Mouse (Mus musculus) intestine, postnatal 0 days (tissue): ENCODE data around the gene Kcmf1. TPM values are rescaled to one million over a fixed set of nuclear protein-coding genes. Genes with fewer than 3 reads are reported as not detected.
A peak's percentile ranks its signal among the peaks of the same experiment; 100 is the strongest.

Source experiments
- ATAC-seq: fragments of 200-750 bp; cut with Nextera tagmentation; 2 replicates; pipeline ENCODE4 v1.8.0; 2017; ENCODE audit warnings: mild to moderate bottlenecking, moderate TSS enrichment, moderate library complexity
- H3K27ac ChIP-seq: fragments of 300-500 bp; sonication (generic); 2 replicates; pipeline ENCODE4 v1.5.1; 2014; ENCODE audit warnings: mild to moderate bottlenecking, low read depth, low read length, moderate library complexity
- H3K27me3 ChIP-seq: fragments of 300-500 bp; sonication (generic); replicated peaks from 2 replicates; pipeline ENCODE4 v1.6.1; 2014; ENCODE audit warnings: low read length, mixed read lengths; ENCODE audit not compliant: control insufficient read depth, insufficient read depth
- H3K36me3 ChIP-seq: fragments of 300-500 bp; sonication (generic); 2 replicates; pipeline ENCODE4 v1.6.1; 2014; ENCODE audit warnings: mild to moderate bottlenecking, moderate library complexity; ENCODE audit not compliant: control insufficient read depth, insufficient read depth
- H3K4me1 ChIP-seq: fragments of 300-500 bp; sonication (generic); replicated peaks from 2 replicates; pipeline ENCODE4 v1.6.1; 2014; ENCODE audit warnings: antibody characterized with exemption, low read length, mixed read lengths; ENCODE audit not compliant: control insufficient read depth, insufficient read depth
- H3K4me2 ChIP-seq: fragments of 300-500 bp; sonication (generic); replicated peaks from 2 replicates; pipeline ENCODE4 v1.6.1; 2014; ENCODE audit warnings: low read depth, mild to moderate bottlenecking, moderate library complexity
- H3K4me3 ChIP-seq: fragments of 300-500 bp; sonication (generic); 2 replicates; pipeline ENCODE4 v1.5.1; 2014; ENCODE audit warnings: low read depth, low read length
- H3K9ac ChIP-seq: fragments of 300-500 bp; sonication (generic); 2 replicates; pipeline ENCODE4 v1.6.1; 2014; ENCODE audit warnings: mild to moderate bottlenecking, low read depth, low read length
- H3K9me3 ChIP-seq: fragments of 300-500 bp; sonication (generic); 2 replicates; pipeline ENCODE4 v1.6.1; 2016; ENCODE audit warnings: mixed run types; ENCODE audit not compliant: control insufficient read depth
- CTCF ChIP-seq: sonication (generic); IDR thresholded peaks from 2 replicates; pipeline ENCODE4 v1.5.1; 2016; ENCODE audit warnings: low read depth, mild to moderate bottlenecking, control low read depth, antibody characterized with exemption, moderate library complexity
- WGBS: fragments of 180-500 bp; shearing (Covaris S2); extraction: QIAGEN DNeasy Blood & Tissue Kit; methylation state at CpG from one replicate; pipeline ENCODE4 v1.1.7; 2014; 5-methylcytosine and 5-hydroxymethylcytosine counted together
- polyA plus RNA-seq: library from polyadenylated mRNA; unstranded; fragments of >200 nt; fragmentation: Nextera tagmentation; extraction: Ambion mirVana; gene quantifications from 2 replicates; pipeline ENCODE4 v1.2.1, GENCODE M21; 2015

The Kcmf1 gene
- polyA plus RNA-seq, 1 experiment from 2014 or later = 45.2 TPM

DNA sequence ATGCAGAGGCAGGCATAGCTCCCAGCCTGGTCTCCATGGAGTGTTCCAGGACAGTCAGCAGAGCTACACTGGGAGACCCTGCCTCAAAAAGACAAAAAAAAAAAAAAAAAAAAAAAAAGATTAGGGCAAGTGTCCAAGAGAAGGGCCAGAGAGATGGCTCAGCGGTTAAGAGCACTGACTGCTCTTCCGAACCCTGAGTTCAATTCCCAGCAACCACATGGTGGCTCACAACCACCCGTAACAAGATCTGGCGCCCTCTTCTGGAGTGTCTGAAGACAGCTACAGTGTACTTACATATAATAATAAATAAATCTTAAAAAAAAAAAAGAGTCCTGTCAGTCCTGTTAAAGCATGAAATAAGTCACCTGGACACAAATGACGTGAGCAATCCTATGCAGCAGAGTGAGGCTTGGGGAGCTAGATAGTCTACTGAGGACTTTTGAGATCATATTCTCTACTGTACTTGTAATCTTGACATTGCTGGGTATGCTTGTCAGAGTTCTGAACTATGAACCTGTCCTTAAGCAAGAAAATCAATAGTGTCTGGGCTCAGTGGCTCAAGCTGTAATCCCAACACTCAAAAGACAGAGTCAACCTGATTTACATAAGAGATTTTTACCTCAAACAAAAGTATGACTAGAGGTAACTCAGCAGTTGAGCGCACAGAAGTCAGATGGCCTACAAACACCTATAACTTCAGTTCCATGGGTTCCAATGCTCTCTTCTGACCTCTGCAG lies 2.6 kb upstream of the Kcmf1 start:
- Histone ChIP-seq H3K27ac (peak overlapping the region; percentile 50; the same call in 1 of the 2 replicates), H3K9ac (no peak overlapping the region)
- ATAC-seq = 0 out of 2 replicates have a peak, but pooled peaks have one; percentile 7

GRCm38 (mm10) chr6:72900952-72901351 lies 1.2 kb upstream of the Kcmf1 start:
- WGBS = 59% methylated on average over 7 of the region's 7 CpGs
- Histone ChIP-seq H3K4me1 (0 out of 2 replicates have a peak, but pooled peaks cover 3% of the 10 kb centered on the region), H3K4me3 (peak overlapping the region; percentile 96; the same call in 1 of the 2 replicates), H3K4me2 (peak overlapping the region; percentile 80), H3K9me3 (no peaks in the 10 kb centered on the region), H3K36me3 (no peaks in the 10 kb centered on the region), H3K27me3 (no peaks in the 10 kb centered on the region), H3K9ac (0 out of 2 replicates have a peak overlapping the region, but pooled peaks have one; percentile 99), H3K27ac (peak overlapping the region; percentile 100; the same call in 1 of the 2 replicates)
- no peak for TF ChIP-seq CTCF
- ATAC-seq = no peak

More for the DNA sequence above, 2.6 kb upstream of the Kcmf1 start:
- Histone ChIP-seq H3K4me3 (no peak overlapping the region), H3K4me2 (no peak overlapping the region), H3K4me1 (0 out of 2 replicates have a peak, but pooled peaks cover 3% of the 10 kb centered on the region), H3K36me3 (no peaks in the 10 kb centered on the region), H3K27me3 (no peaks in the 10 kb centered on the region), H3K9me3 (no peaks in the 10 kb centered on the region)
- 0 out of 2 replicates have a peak, but pooled peaks have one; percentile 39 for TF ChIP-seq CTCF
- WGBS = 74% methylated on average over 6 of the region's 6 CpGs

GRCm38 (mm10) chr6:72899201-72899780 lies 488 bp downstream of the Kcmf1 start:
- Histone ChIP-seq H3K36me3 (0 out of 2 replicates have a peak, but pooled peaks cover 3% of the 10 kb centered on the region), H3K4me2 (peak overlapping the region; percentile 80), H3K4me1 (0 out of 2 replicates have a peak, but pooled peaks cover 3% of the 10 kb centered on the region), H3K27ac (peak overlapping the region; percentile 100), H3K9me3 (no peaks in the 10 kb centered on the region), H3K4me3 (peak overlapping the region; percentile 96), H3K27me3 (no peaks in the 10 kb centered on the region), H3K9ac (peak overlapping the region; percentile 99)
- peak; percentile 62 for ATAC-seq
- no peak for TF ChIP-seq CTCF
- WGBS = under 1% methylated on average over 49 of the region's 85 CpGs

GRCm38 (mm10) chr6:72898244-72899200 lies 1.3 kb downstream of the Kcmf1 start:
- H3K4me3 ChIP-seq = peak overlapping the region; percentile 96
- H3K36me3 ChIP-seq = 0 out of 2 replicates have a peak, but pooled peaks cover 4% of the 10 kb centered on the region
- WGBS = under 1% methylated on average over 71 of the region's 71 CpGs
- no peak for TF ChIP-seq CTCF
- peak overlapping the region; percentile 99 for H3K9ac ChIP-seq
- peak overlapping the region; percentile 100 for H3K27ac ChIP-seq
- 0 out of 2 replicates have a peak, but pooled peaks cover 3% of the 10 kb centered on the region for H3K4me1 ChIP-seq
- ATAC-seq = peak; percentile 46
- no peaks in the 10 kb centered on the region for H3K27me3 ChIP-seq
- peak overlapping the region; percentile 80 for H3K4me2 ChIP-seq
- no peaks in the 10 kb centered on the region for H3K9me3 ChIP-seq

- H3K9me3 ChIP-seq = no peaks in the 10 kb centered on the region
- H3K4me3 ChIP-seq = no peak overlapping the region
- no peak overlapping the region for H3K9ac ChIP-seq
- no peaks in the 10 kb centered on the region for H3K4me1 ChIP-seq
- ATAC-seq = no peak
- no peak overlapping the region for H3K4me2 ChIP-seq
- 0 out of 2 replicates have a peak, but pooled peaks cover 4% of the 10 kb centered on the region for H3K36me3 ChIP-seq
- no peaks in the 10 kb centered on the region for H3K27me3 ChIP-seq
- 59% methylated on average over 3 of the region's 3 CpGs for WGBS
- no peak for TF ChIP-seq CTCF
- H3K27ac ChIP-seq = no peak overlapping the region
Measured at GRCm38 (mm10) chr6:72895000-72895399, 4.8 kb downstream of the Kcmf1 start.
